Mouse (Mus musculus) kidney, postnatal 36 days (tissue): ENCODE results near the gene Stoml1.
"Not testable (repeated sequence)": the region's sequence is repeated elsewhere in the genome, so short reads cannot be mapped to it uniquely, and the experiment has no call there.

Experiments used
- DNase-seq, 2 experiments: peaks; one replicate each; pipeline ENCODE4 v3.0.0; 2021 to 2022; ENCODE audit warnings: mixed read lengths in 2 of 2

Gene Stoml1

DNA sequence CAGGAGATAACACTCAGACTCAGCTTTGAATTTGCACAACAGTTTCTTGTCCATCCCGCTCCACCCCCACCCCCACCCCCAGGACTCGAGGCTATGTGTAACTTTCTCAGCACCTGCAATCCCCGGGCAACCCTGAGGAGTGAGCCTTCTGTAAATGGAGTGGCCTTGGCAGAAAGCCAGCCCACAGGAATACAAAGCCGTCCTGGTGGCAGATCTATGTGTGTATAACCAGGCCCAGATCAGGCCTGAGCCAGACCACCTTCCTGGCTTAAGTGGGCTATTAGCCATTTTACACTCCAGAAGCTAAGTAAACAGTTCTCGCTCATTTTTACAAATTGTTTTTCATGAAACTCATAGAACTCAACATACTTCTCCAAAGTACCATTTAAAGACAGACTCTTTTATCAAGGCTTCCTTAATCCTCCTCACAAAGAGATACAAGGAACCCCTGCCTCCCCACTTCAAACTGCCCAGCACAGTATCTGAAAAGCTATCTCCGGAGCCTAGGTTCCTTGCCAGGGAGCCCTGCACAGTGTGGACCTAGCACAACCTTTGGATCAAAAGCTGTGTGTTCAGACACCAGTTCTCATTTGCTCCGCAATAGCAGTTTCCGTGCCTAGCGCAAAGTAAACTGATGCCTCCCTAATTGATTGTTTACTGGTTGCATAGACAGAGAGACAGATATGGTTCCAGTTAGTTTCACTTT lies 11.0 kb upstream of the Stoml1 start:
- DNase-seq = peak; percentile 57 to 71

DNA sequence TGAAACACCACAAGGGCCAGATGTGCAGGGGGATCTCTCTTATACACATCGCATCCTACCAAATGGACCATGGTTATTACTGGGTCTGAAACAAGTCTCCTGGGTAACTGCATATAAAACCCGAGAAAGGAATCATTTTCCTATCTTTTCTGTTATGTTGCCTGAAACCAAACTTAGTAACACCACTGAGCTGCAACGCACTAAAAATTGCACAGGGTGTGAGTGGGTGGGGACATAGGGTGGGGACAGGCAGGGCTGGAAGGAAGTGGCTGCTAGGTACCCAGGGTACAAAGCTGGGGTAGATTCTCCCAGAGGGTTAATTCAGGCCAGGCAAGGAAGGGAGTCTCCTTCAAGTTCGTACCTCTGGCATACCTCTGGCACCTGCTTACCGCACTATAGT lies 10.3 kb upstream of the Stoml1 start:
- no peak for DNase-seq

DNA sequence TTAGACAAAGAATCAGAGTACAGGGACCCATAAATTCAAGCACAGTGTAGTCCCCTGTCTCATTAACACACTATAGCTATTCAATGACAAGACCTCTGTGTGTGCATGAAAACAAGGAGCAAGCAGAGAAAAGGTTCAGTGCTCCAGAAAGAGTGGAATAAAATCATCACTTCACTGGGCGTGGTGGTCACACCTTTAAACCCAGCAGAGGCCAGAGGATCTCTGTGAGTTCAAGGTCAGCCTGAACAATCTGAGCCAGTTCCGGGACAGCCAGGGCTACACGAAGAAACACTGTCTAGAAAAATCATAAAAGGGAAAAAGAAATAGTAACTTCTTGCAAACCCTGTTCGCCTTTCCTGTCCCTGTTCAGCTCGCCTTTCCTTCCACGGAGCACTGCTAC lies 9.3 kb upstream of the Stoml1 start:
- no peak for DNase-seq

DNA sequence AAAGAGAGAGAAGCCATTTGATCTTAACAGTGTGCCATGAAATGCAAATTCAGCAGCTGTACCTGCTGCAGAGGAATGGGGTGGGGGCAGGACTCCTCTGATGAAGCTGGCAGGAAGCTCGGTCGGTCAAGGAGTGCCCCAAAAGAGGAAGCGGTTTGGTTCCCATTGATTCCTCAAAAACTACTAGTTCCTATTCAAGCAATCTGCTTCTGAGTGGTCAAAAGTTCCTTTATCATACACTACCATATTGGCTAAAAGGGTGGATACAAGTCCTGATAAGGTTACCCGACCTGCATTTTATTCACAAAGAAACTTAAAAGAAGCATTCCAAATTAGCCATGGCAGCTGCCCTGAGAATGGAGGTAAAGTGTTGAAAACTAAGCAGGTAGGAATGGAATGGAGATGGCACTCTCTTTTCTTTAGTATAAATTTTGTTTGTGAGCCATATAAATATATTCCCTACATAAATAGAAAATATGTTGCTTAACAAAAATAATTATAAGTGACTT lies 6.8 kb upstream of the Stoml1 start:
- no peak for DNase-seq

- DNase-seq = peak; percentile 86 to 90
Measured at GRCm38 (mm10) chr9:58247064-58247759, 5.8 kb upstream of the Stoml1 start.

DNA sequence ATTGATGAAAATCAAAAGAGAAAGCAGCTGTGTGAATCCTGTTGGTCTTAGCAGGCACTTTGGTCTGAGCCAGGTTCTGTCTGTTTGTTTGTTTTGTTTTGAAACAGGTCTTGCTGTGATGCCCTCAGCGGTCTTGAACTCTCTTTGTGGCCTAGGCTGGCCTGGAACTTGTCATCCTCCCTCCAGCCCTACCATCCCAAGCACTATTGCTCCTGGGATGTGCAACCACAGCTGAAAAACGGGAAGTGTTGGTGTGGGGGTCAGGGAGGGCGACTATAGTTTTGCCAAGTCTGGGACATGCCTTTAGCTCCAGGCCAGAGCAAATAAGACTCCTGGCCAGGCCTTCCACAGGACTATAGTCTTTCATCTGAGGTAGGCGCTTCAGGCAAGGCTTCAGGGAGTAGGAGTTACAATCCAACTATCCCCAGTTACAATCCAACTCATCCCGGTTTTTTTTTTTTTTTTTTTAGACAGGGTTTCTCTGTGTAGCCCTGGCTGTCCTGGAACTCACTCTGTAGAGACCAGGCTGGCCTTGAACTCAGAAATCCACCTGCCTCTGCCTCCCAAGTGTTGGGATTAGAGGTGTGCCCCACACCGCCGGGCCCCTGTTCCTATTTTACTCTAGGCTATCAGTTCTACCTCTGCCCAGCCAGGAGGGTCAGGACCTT lies 4.1 kb upstream of the Stoml1 start:
- DNase-seq = peak in 1 of 2 experiments; percentile 31

- peak; percentile 87 to 90 for DNase-seq
Measured at GRCm38 (mm10) chr9:58249592-58250192, 3.3 kb upstream of the Stoml1 start, which contains the start of gene Pml. Gene Pml, minus strand, starts transcription at chr9:58249786.

DNA sequence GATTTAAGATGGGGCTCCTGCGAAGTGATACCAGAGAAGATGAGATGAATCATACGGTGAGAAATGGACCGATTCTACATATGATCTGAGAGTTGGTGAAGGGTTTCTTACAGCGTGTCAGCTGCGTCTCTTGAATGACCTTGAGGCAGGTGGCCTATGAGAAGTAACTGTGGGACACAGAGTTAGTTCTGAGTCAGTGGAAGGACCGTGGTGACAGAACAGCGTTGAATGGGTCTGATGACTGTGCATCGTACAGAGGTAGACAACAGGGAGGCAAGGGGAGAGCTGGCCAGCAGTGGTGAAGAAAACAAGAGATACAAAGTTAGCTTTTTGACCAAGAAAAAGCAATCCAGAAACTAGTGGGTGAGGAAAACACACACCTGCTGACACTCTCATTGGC lies 2.6 kb upstream of the Stoml1 start:
- no peak for DNase-seq

DNA sequence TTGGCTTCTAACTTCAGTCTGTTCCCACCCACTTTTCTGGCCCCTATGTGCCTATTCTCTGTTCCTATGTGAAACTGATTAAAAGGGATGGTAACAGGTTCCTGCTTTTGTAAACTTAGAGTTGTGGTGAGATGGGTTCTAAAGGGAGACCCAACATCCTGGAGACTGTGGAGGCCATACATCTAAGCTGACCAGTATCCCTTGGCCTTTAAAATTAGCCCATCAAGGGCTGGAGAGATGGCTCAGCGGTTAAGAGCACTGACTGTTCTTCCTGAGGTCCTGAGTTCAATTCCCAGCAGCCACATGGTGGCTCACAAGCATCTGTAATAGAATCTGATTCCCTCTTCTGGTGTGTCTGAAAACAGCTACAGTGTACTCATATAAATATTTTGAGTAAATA lies 2.2 kb upstream of the Stoml1 start:
- DNase-seq = not testable (repeated sequence)

- not testable (repeated sequence) for DNase-seq
Measured at GRCm38 (mm10) chr9:58253805-58254122, 800 bp downstream of the Stoml1 start.

GRCm38 (mm10) chr9:58255105-58255504 lies 2.1 kb downstream of the Stoml1 start:
- no peak for DNase-seq

GRCm38 (mm10) chr9:58255704-58256685 lies 3.0 kb downstream of the Stoml1 start:
- no peak for DNase-seq

DNA sequence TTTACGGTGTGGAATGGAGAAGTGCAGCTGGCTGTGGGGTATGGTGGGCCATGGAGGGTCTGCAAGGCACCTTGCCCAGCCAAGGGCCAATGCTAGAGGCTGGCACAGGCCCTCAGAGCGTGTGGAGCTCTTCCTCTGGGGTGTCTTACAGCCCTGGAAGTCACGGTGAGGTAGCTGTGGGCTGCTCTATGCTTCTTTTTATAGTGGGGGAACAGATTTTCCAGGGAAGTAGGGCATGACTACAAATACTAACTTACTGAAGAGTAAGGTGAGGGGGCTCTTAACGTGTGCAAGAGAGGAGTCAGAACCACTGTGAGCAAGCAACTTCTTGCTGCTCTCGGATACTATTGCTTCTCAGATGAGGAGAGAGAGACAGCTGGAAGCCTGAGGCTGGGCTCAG lies 9.5 kb downstream of the Stoml1 start:
- DNase-seq = no peak

DNA sequence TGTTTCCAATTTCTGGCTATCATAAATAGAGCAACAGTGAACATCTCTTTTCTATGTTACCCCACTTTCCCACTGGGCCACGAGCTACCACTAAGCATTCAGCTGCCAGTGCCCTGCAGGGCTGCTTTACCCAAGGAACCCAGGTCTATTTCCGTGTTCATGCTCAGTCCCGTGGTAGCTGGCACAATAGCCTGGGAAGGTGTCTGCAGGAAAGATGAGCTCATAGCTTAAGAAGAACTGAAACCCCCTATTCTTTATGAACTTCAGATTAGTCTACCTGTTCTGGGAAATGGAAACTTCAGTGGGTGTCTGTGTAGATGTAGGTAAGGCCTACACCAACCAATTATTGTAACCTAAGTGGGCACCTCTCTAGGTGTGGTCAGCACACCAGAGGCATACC lies 12.4 kb downstream of the Stoml1 start:
- DNase-seq = no peak

DNA sequence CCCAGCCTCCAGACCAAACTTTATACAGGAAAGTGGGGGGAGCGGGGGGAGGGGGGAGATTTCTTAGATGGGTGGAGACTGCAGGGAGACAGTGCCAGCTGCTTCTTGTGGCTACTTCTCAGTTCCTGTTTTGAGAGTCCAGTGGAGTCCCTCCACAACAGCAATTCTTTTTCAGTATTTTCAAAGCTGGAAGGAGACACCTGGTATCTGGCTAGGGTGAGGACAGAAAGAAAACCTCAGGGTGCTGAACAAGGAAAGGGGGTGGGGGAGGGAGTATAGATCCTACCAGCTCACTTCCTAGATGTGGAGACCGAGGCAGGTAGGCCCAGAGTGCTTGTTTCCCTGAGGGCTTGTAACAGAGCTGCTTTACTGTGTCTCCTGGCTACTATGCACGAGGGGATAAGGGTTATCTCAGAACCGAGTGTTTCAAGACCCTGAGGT lies 13.6 kb downstream of the Stoml1 start:
- peak in 1 of 2 experiments; percentile 41 for DNase-seq

- DNase-seq = no peak
Measured at GRCm38 (mm10) chr9:58267046-58267445, 14.1 kb downstream of the Stoml1 start.

GRCm38 (mm10) chr9:58268384-58269313 lies 15.7 kb downstream of the Stoml1 start:
- DNase-seq = peak; percentile 72 to 85

- no peak for DNase-seq
Measured at GRCm38 (mm10) chr9:58270081-58270480, 17.1 kb downstream of the Stoml1 start.

DNA sequence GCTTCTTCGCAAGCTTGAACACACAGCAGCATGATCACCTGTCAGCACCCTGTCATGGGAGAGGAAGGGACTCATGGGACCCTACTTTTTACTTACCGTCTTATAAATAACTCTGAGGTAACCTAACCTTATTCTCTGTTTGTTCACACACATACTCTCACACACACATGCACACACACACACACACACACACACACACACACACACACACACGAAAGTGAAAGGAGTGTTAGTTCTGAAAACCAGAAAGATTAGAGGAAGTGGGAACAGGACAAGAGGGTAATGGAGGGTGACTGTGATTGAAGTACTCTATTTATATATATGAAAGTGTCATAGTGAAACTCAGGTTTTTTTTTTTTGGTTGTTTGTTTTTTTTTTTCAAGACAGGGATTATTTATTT lies 18.1 kb downstream of the Stoml1 start:
- DNase-seq = peak in 1 of 2 experiments; percentile 28

DNA sequence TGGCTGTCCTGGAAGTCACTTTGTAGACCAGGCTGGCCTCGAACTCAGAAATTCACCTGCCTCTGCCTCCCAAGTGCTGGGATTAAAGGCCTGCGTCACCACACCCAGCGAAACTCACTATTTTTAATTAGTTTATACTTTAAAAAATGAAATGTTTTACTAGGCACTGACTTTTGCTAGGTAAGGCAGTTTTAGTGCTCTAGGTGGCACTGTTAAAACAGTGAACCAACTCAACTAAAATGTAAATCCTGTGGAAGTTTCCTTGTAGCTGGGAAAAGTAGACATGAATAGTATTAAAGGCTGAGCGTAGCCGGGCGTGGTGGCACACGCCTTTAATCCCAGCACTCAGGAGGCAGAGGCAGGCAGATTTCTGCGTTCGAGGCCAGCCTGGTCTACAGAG lies 18.6 kb downstream of the Stoml1 start:
- not testable (repeated sequence) for DNase-seq

- no peak for DNase-seq
Measured at GRCm38 (mm10) chr9:58272068-58272541, 19.1 kb downstream of the Stoml1 start.
